Mouse (Mus musculus) heart, postnatal 0 days (tissue): ENCODE data around the gene Cdca4.

ENCODE experiments used
- CTCF ChIP-seq: IDR thresholded peaks from 2 replicates; pipeline ENCODE4 v1.5.1; 2016; ENCODE audit warnings: antibody characterized with exemption, control low read depth, low read depth
- EP300 ChIP-seq: IDR thresholded peaks from 2 replicates; pipeline ENCODE4 v1.6.1; 2016; ENCODE audit warnings: antibody characterized with exemption, low read depth

- no peak for TF ChIP-seq CTCF
- TF ChIP-seq EP300 = no peak
Measured at GRCm38 (mm10) chr12:112869783-112870204, 40.6 kb upstream of the Cdca4 start.
